Mouse (Mus musculus) forebrain, embryonic 16.5 days (tissue): Measurements from ENCODE around the gene Grcc10. TPM values are rescaled to one million over a fixed set of nuclear protein-coding genes. Genes with fewer than 3 reads are reported as not detected.

ENCODE experiments used
- ATAC-seq: fragments of 200-750 bp; cut with Nextera tagmentation; 2 replicates; pipeline ENCODE4 v1.8.0; 2017; ENCODE audit warnings: mild to moderate bottlenecking, moderate library complexity
- H3K27ac ChIP-seq: fragments of 300-500 bp; sonication (generic); 2 replicates; pipeline ENCODE4 v1.5.1; 2014; ENCODE audit warnings: low read length, control low read depth
- H3K27me3 ChIP-seq: fragments of 300-500 bp; sonication (generic); replicated peaks from 2 replicates; pipeline ENCODE4 v1.6.1; 2014; ENCODE audit warnings: low read length; ENCODE audit not compliant: control insufficient read depth, insufficient read depth
- H3K36me3 ChIP-seq: fragments of 300-500 bp; sonication (generic); 2 replicates; pipeline ENCODE4 v1.6.1; 2014; ENCODE audit not compliant: control insufficient read depth, insufficient read depth
- H3K4me1 ChIP-seq: fragments of 300-500 bp; sonication (generic); replicated peaks from 2 replicates; pipeline ENCODE4 v1.6.1; 2014; ENCODE audit warnings: low read length; ENCODE audit not compliant: control insufficient read depth, insufficient read depth
- H3K4me2 ChIP-seq: fragments of 300-500 bp; sonication (generic); 2 replicates; pipeline ENCODE4 v1.6.1; 2014; ENCODE audit warnings: mild to moderate bottlenecking, low read length, control low read depth
- H3K4me3 ChIP-seq: fragments of 300-500 bp; sonication (generic); replicated peaks from 2 replicates; pipeline ENCODE4 v1.5.1; 2014; ENCODE audit warnings: mild to moderate bottlenecking, low read length, control low read depth
- H3K9ac ChIP-seq: fragments of 300-500 bp; sonication (generic); replicated peaks from 2 replicates; pipeline ENCODE4 v1.6.1; 2014; ENCODE audit warnings: low read depth, low read length, control low read depth
- H3K9me3 ChIP-seq: fragments of 300-500 bp; sonication (generic); 2 replicates; pipeline ENCODE4 v1.6.1; 2016; ENCODE audit warnings: low read length; ENCODE audit not compliant: control insufficient read depth
- WGBS: fragments of 180-500 bp; shearing (Covaris S2); extraction: QIAGEN DNeasy Blood & Tissue Kit; methylation state at CpG from one replicate; pipeline ENCODE4 v1.1.7; 2014; 5-methylcytosine and 5-hydroxymethylcytosine counted together
- polyA plus RNA-seq: library from polyadenylated mRNA; unstranded; fragments of >200 nt; fragmentation: Nextera tagmentation; extraction: Ambion mirVana; gene quantifications from 2 replicates; pipeline ENCODE4 v1.2.1, GENCODE M21; 2015

Grcc10 gene
- polyA plus RNA-seq, 1 experiment from 2014 or later = 614 TPM

DNA sequence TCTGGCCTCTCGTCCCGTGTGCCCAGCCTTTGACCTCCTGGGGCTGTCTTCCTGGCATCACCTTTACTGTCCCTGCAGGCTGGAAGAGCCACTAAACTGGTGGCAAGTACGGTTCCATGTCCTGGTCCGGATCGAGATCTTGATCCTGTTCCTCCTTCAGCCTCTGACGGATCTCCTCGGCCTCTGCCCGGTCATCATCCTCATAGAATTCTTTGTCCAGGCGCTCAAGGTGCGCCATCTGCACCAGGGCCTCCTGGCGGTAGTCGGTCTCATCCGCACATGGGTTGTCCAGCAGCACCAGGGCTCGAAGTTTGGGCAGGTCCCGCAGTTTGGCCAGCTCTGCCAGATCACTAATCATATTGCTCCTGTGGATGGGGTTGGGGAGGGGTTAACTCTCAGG lies 29.3 kb upstream of the Grcc10 start:
- no peak overlapping the region for H3K4me3 ChIP-seq
- H3K27me3 ChIP-seq = no peaks in the 10 kb centered on the region
- H3K4me2 ChIP-seq = no peak overlapping the region
- 89% methylated on average over 15 of the region's 15 CpGs for WGBS
- no peaks in the 10 kb centered on the region for H3K9me3 ChIP-seq
- no peak overlapping the region for H3K27ac ChIP-seq
- H3K4me1 ChIP-seq = peaks cover 14% of the 10 kb centered on the region
- ATAC-seq = no peak
- no peaks in the 10 kb centered on the region for H3K36me3 ChIP-seq
- no peak overlapping the region for H3K9ac ChIP-seq

DNA sequence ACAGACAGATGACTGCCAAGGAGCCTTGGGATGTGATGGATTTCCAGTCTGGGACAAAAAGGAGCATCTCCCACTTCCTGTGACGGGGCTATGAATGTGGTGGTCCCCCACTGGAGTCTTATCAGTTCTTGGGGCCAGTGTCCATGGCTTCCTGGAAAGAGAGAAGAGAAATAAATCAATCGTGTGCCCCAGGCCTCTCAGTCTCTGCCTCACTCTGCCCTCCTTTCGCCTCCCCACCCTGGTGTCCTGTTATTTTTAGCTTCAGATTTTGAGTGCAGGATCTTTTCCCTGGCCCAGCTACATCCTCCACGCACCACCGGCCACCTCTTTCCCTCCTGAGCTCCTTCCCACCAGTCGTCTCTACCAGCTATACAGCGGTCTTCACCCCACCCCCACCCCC lies 28.8 kb upstream of the Grcc10 start:
- Histone ChIP-seq H3K4me2 (peak overlapping the region; percentile 86), H3K4me3 (peak overlapping the region; percentile 62), H3K27ac (no peak overlapping the region), H3K4me1 (peaks cover 14% of the 10 kb centered on the region), H3K36me3 (no peaks in the 10 kb centered on the region), H3K27me3 (no peaks in the 10 kb centered on the region), H3K9ac (peak overlapping the region; percentile 77), H3K9me3 (no peaks in the 10 kb centered on the region)
- WGBS = 62% methylated on average over 7 of the region's 7 CpGs
- no peak for ATAC-seq

DNA sequence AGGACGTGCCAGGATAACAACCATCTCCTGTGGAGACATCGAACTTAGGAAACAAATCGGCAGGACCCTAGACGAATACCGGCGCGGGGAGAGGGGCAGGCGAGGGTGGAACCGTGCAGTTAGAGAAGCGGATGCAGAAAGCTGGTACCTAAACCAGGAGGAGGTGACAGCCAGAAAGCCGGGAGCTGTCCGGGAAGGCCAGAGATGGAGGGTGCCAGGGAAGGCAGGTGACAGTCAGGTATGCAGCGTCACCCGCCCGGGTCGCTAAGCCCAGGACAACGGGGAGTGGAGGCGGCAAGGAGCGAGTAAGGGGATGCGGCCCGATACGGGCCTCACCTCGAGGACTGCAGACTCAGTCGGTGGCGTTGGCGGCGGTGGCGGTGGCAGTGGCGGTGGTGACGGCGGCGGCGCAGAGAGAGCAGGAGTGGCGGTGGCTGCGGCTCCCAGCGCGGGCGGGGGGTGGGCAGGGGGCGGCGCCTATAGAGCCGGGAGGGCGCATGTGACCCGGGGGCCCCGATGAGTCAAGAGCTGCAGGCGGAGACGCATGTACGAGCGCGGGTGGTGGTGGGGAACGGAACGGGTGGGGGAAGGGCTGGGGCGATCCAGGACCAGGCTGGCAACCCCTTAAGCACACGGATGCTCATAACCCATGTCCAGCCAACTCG lies 28.1 kb upstream of the Grcc10 start, which contains the start of gene Eno2:
Eno2 (minus strand) TSS at position 573 of the 665 bp plus-strand sequence.
- Histone ChIP-seq H3K4me3 (peak within 1 kb of the TSS; percentile 62), H3K27ac (peak within 1 kb of the TSS; percentile 37; the same call in 1 of the 2 replicates), H3K9me3 (no peaks in the 10 kb centered on the region), H3K4me2 (peak within 1 kb of the TSS; percentile 86), H3K9ac (peak within 1 kb of the TSS; percentile 77), H3K27me3 (no peaks in the 10 kb centered on the region), H3K4me1 (peaks cover 14% of the 10 kb centered on the region), H3K36me3 (no peaks in the 10 kb centered on the region)
- WGBS = under 1% methylated on average over 42 of the region's 54 CpGs
- ATAC-seq = peak; percentile 89

DNA sequence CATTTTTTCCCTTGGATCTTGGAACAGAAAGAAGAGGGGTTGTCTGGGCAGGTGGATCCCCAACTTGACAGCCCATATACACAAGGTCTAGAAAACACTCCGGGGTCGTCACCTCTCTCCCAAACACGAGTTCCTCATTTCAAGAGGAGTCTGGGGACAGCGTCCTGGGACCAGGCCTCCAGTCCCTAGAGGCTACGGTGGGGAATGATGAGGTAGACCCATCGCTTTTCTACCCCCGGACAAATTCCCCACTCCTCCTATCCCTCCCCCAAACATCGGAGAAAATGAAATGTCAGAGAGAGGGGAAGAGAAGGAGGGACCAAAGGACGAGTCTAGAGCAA lies 27.5 kb upstream of the Grcc10 start:
- H3K4me2 ChIP-seq = peak overlapping the region; percentile 86
- no peaks in the 10 kb centered on the region for H3K9me3 ChIP-seq
- 9% methylated on average over 9 of the region's 9 CpGs for WGBS
- peak overlapping the region; percentile 62 for H3K4me3 ChIP-seq
- peak overlapping the region; percentile 77 for H3K9ac ChIP-seq
- H3K4me1 ChIP-seq = peaks cover 14% of the 10 kb centered on the region
- no peak overlapping the region for H3K27ac ChIP-seq
- H3K27me3 ChIP-seq = no peaks in the 10 kb centered on the region
- no peak for ATAC-seq
- no peaks in the 10 kb centered on the region for H3K36me3 ChIP-seq

DNA sequence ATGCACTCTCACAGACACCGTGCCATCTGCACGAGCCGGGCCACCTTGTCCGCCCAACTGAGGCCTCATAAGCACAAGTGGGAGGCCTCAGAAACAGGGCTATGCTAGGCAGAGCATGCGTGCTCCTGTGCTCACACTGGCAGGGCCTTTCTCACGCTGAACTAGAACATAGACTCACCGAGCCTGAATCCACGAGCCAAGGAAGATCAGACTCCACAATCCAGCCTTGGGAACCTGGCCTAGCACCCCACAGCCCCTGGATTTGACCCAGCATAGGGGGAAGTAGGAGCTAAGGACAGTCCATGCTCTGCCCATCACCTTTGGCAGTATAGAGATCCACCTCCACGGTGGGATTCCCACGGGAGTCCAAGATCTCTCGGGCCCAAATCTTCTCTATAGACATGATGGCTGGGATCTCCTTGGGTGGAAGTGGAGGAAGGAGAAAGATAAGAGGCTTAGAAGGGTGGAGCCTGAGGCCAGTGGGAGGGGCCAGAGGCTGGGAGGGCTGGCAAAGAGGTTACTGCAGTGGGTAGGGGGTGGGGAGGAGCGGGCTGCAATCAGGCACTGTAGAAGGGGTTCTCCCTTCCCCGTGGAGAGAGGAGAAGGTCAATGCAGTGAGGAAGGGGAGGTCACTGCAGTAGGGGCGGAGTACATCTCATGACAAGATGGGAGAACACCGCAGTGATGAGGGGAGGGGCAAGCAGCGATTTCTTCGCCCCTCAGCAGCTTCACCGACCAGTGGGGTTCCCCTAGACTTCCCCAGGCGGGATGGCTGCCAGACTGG lies 26.9 kb upstream of the Grcc10 start:
- Histone ChIP-seq H3K9me3 (no peaks in the 10 kb centered on the region), H3K27me3 (no peaks in the 10 kb centered on the region), H3K27ac (no peak overlapping the region), H3K9ac (no peak overlapping the region), H3K4me2 (peak overlapping the region; percentile 86), H3K4me3 (peak overlapping the region; percentile 62), H3K36me3 (no peaks in the 10 kb centered on the region), H3K4me1 (peaks cover 14% of the 10 kb centered on the region)
- ATAC-seq = no peak
- WGBS = 25% methylated on average over 19 of the region's 19 CpGs

DNA sequence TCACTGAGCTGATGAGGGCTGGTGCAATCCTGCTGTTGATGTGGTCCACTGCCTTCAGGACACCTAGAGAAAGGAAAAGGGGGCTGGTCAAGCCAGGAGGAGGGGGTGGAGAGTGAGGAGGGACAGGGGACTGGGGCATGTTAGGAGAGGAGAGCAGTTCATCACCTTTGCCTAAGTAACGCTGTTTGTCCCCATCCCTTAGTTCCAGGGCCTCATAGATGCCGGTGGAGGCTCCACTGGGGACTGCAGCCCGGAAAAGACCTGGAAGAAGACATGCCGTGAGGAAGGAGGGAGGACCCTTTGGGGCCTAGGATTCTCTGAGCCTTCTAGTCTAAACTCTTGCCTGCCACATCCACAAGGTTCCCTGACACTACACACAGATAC lies 26.4 kb upstream of the Grcc10 start:
- no peak overlapping the region for H3K4me2 ChIP-seq
- no peak overlapping the region for H3K9ac ChIP-seq
- H3K4me3 ChIP-seq = no peak overlapping the region
- whole genome bisulfite sequencing = 37% methylated on average over 4 of the region's 4 CpGs
- H3K27ac ChIP-seq = no peak overlapping the region
- no peak for ATAC-seq
- H3K4me1 ChIP-seq = peaks cover 14% of the 10 kb centered on the region
- no peaks in the 10 kb centered on the region for H3K36me3 ChIP-seq
- no peaks in the 10 kb centered on the region for H3K27me3 ChIP-seq
- no peaks in the 10 kb centered on the region for H3K9me3 ChIP-seq

DNA sequence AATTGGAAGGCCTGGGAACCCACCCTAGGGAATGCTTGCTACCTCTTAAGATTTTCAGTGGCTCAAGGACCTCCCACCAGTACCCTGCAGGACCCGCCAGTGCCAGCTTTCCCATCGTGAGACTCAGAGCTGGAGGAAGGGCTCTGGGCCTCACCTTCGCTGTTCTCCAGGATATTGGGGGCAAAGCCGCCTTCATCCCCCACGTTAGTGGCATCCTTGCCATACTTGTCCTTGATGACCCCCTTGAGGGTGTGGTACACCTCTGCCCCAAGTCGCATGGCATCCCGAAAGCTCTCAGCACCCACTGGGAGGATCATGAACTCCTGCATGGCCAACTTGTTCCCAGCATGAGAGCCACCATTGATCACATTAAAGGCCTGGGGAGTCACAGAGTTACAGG lies 24.8 kb upstream of the Grcc10 start:
- Histone ChIP-seq H3K4me2 (no peak overlapping the region), H3K27ac (no peak overlapping the region), H3K4me3 (no peak overlapping the region), H3K4me1 (peaks cover 14% of the 10 kb centered on the region), H3K9ac (no peak overlapping the region), H3K27me3 (no peaks in the 10 kb centered on the region), H3K36me3 (no peaks in the 10 kb centered on the region), H3K9me3 (no peaks in the 10 kb centered on the region)
- no peak for ATAC-seq
- 85% methylated on average over 7 of the region's 7 CpGs for WGBS

GRCm38 (mm10) chr6:124759259-124759658 lies 18.1 kb upstream of the Grcc10 start:
- no peaks in the 10 kb centered on the region for H3K36me3 ChIP-seq
- H3K9me3 ChIP-seq = no peaks in the 10 kb centered on the region
- H3K27me3 ChIP-seq = no peaks in the 10 kb centered on the region
- H3K4me2 ChIP-seq = no peak overlapping the region
- no peak overlapping the region for H3K9ac ChIP-seq
- H3K4me1 ChIP-seq = peaks cover 34% of the 10 kb centered on the region
- peak overlapping the region; percentile 95 for H3K27ac ChIP-seq
- H3K4me3 ChIP-seq = no peak overlapping the region
- 2% methylated on average over 5 of the region's 5 CpGs for WGBS
- no peak for ATAC-seq

GRCm38 (mm10) chr6:124758849-124759232 lies 17.7 kb upstream of the Grcc10 start:
- H3K4me3 ChIP-seq = no peak overlapping the region
- no peak overlapping the region for H3K9ac ChIP-seq
- H3K4me1 ChIP-seq = peaks cover 37% of the 10 kb centered on the region
- no peak for ATAC-seq
- no peak overlapping the region for H3K4me2 ChIP-seq
- H3K9me3 ChIP-seq = no peaks in the 10 kb centered on the region
- H3K27me3 ChIP-seq = no peaks in the 10 kb centered on the region
- peak overlapping the region; percentile 95 for H3K27ac ChIP-seq
- WGBS = 48% methylated on average over 2 of the region's 2 CpGs
- no peaks in the 10 kb centered on the region for H3K36me3 ChIP-seq
